Mouse (Mus musculus): ENCODE data around the gene Yeats2. TPM values are rescaled to one million over a fixed set of nuclear protein-coding genes. Genes with fewer than 3 reads are reported as not detected.

Gene Yeats2
- polyA plus RNA-seq, 1 experiment from 2014 or later = 26.6 TPM

- H3K4me1 ChIP-seq (ENCODE audit: control insufficient read depth, insufficient read depth, low read length) = no peaks in the 10 kb centered on the region
- no peak overlapping the region for H3K27ac ChIP-seq (replicated peaks; ENCODE audit: low read depth, low read length)
- no peak for DNase-seq
- H3K36me3 ChIP-seq (ENCODE audit: control insufficient read depth, insufficient read depth, low read length) = peaks cover 66% of the 10 kb centered on the region
- no peak overlapping the region for H3K4me2 ChIP-seq (ENCODE audit: low read length)
- no peak overlapping the region for H3K4me3 ChIP-seq (replicated peaks; ENCODE audit: low read depth, low read length)
- H3K9me3 ChIP-seq (ENCODE audit: control insufficient read depth, low read length) = no peaks in the 10 kb centered on the region
- 88% methylated on average over 4 of the region's 4 CpGs for WGBS
- no peak for ATAC-seq (ENCODE audit: low FRiP score, low TSS enrichment)
- no peak overlapping the region for H3K9ac ChIP-seq (replicated peaks; ENCODE audit: low read length)
- no peaks in the 10 kb centered on the region for H3K27me3 ChIP-seq (ENCODE audit: control insufficient read depth, insufficient read depth, low read length)
Observed at GRCm38 (mm10) chr16:20280238-20280637, 139.4 kb downstream of the Yeats2 start.

Other genes with a start within 250 kb of the Yeats2 start
- 2.6 and 4.4 TPM in 2 replicates for gene Klhl6, start 158.0 kb upstream of the Yeats2 start, polyA plus RNA-seq (2014; fragmentation: Nextera tagmentation; extraction: Ambion mirVana)
- 55.8 and 71.3 TPM in 2 replicates for gene Klhl24, start 43.5 kb upstream of the Yeats2 start, polyA plus RNA-seq (2014; fragmentation: Nextera tagmentation; extraction: Ambion mirVana)
- gene Map6d1, start 100.3 kb downstream of the Yeats2 start, polyA plus RNA-seq (2014; fragmentation: Nextera tagmentation; extraction: Ambion mirVana) = 5.1 and 5.6 TPM in 2 replicates
- gene Parl, start 161.3 kb downstream of the Yeats2 start, polyA plus RNA-seq (2014; fragmentation: Nextera tagmentation; extraction: Ambion mirVana) = 78.2 and 79.7 TPM in 2 replicates
- gene Cyp2ab1, start 184.3 kb downstream of the Yeats2 start, polyA plus RNA-seq (2014; fragmentation: Nextera tagmentation; extraction: Ambion mirVana) = not detected in 2 replicates

Measured in midbrain, embryonic 14.5 days (tissue).